Mouse (Mus musculus) heart, embryonic 15.5 days (tissue): ENCODE measurements at regions not wholly inside any gene's neighbourhood (a gene's known extent, or its start where the extent isn't known, plus 50 kb on each side); places are given as distances from the start of the nearest gene placed in this dataset.

Experiments used
- ATAC-seq: fragments of 200-750 bp; cut with Nextera tagmentation; replicated peaks from 2 replicates; pipeline ENCODE4 v1.8.0; 2017; ENCODE audit warnings: low read depth, moderate TSS enrichment; ENCODE audit not compliant: insufficient number of reproducible peaks, insufficient read depth, low FRiP score
- H3K27ac ChIP-seq: fragments of 300-500 bp; sonication (generic); 2 replicates; pipeline ENCODE4 v1.5.1; 2015; ENCODE audit warnings: mild to moderate bottlenecking, inconsistent platforms
- H3K27me3 ChIP-seq: fragments of 300-500 bp; sonication (generic); 2 replicates; pipeline ENCODE4 v1.6.1; 2015; ENCODE audit warnings: inconsistent platforms
- H3K36me3 ChIP-seq: fragments of 300-500 bp; sonication (generic); 2 replicates; pipeline ENCODE4 v1.6.1; 2015; ENCODE audit warnings: mild to moderate bottlenecking, inconsistent platforms
- H3K4me1 ChIP-seq: fragments of 300-500 bp; sonication (generic); replicated peaks from 2 replicates; pipeline ENCODE4 v1.6.1; 2015; ENCODE audit warnings: inconsistent platforms
- H3K4me2 ChIP-seq: fragments of 300-500 bp; sonication (generic); 2 replicates; pipeline ENCODE4 v1.6.1; 2015; ENCODE audit warnings: inconsistent platforms, mild to moderate bottlenecking, moderate library complexity
- H3K4me3 ChIP-seq: fragments of 300-500 bp; sonication (generic); 2 replicates; pipeline ENCODE4 v1.5.1; 2015; ENCODE audit warnings: mild to moderate bottlenecking, inconsistent platforms
- H3K9ac ChIP-seq: fragments of 300-500 bp; sonication (generic); 2 replicates; pipeline ENCODE4 v1.6.1; 2015; ENCODE audit warnings: mild to moderate bottlenecking, inconsistent platforms
- H3K9me3 ChIP-seq: fragments of 300-500 bp; sonication (generic); replicated peaks from 2 replicates; pipeline ENCODE4 v1.6.1; 2016; ENCODE audit warnings: inconsistent platforms
- WGBS: fragments of 180-500 bp; shearing (Covaris S2); methylation state at CpG from one replicate; pipeline ENCODE4 v1.1.7; 2015; ENCODE audit warnings: mixed read lengths; 5-methylcytosine and 5-hydroxymethylcytosine counted together

GRCm38 (mm10) chr2:63920997-63921396 lies 176.8 kb downstream of the Fign start:
- Histone ChIP-seq H3K9ac (no peak overlapping the region), H3K4me1 (no peaks in the 10 kb centered on the region), H3K4me2 (no peak overlapping the region), H3K36me3 (no peaks in the 10 kb centered on the region), H3K27ac (no peak overlapping the region), H3K27me3 (no peaks in the 10 kb centered on the region), H3K4me3 (no peak overlapping the region), H3K9me3 (no peaks in the 10 kb centered on the region)
- WGBS: 48% methylated on average over 3 of the region's 3 CpGs
- no peak for ATAC-seq

GRCm38 (mm10) chr2:63920019-63920418 lies 177.8 kb downstream of the Fign start:
- H3K4me3 ChIP-seq: no peak overlapping the region
- H3K27ac ChIP-seq: no peak overlapping the region
- WGBS: 86% methylated on average over 4 of the region's 4 CpGs
- no peaks in the 10 kb centered on the region for H3K9me3 ChIP-seq
- no peak overlapping the region for H3K4me2 ChIP-seq
- ATAC-seq: no peak
- H3K4me1 ChIP-seq: no peaks in the 10 kb centered on the region
- H3K9ac ChIP-seq: no peak overlapping the region
- H3K36me3 ChIP-seq: no peaks in the 10 kb centered on the region
- H3K27me3 ChIP-seq: no peaks in the 10 kb centered on the region

GRCm38 (mm10) chr2:63900644-63901043 lies 197.2 kb downstream of the Fign start:
- Histone ChIP-seq H3K27ac (no peak overlapping the region), H3K27me3 (no peaks in the 10 kb centered on the region), H3K4me3 (no peak overlapping the region), H3K9me3 (no peaks in the 10 kb centered on the region), H3K36me3 (no peaks in the 10 kb centered on the region), H3K4me1 (no peaks in the 10 kb centered on the region; the same call in 1 of the 2 replicates), H3K9ac (no peak overlapping the region), H3K4me2 (no peak overlapping the region)
- no peak for ATAC-seq

- no peak overlapping the region for H3K4me3 ChIP-seq
- ATAC-seq: no peak
Observed at GRCm38 (mm10) chr2:63878477-63878876, 219.4 kb downstream of the Fign start.

GRCm38 (mm10) chr2:63877387-63877786 lies 220.5 kb downstream of the Fign start:
- Histone ChIP-seq H3K9ac (no peak overlapping the region), H3K4me1 (peaks cover 11% of the 10 kb centered on the region), H3K27me3 (no peaks in the 10 kb centered on the region), H3K4me2 (no peak overlapping the region), H3K9me3 (no peaks in the 10 kb centered on the region), H3K36me3 (no peaks in the 10 kb centered on the region), H3K27ac (no peak overlapping the region), H3K4me3 (no peak overlapping the region)
- ATAC-seq: no peak

More at GRCm38 (mm10) chr2:63878477-63878876, 219.4 kb downstream of the Fign start:
- WGBS: 30% methylated on average over 6 of the region's 6 CpGs
- Histone ChIP-seq H3K4me1 (peaks cover 11% of the 10 kb centered on the region), H3K4me2 (0 out of 2 replicates have a peak overlapping the region, but pooled peaks have one; percentile 23), H3K9ac (no peak overlapping the region), H3K27ac (no peak overlapping the region), H3K36me3 (no peaks in the 10 kb centered on the region), H3K9me3 (no peaks in the 10 kb centered on the region), H3K27me3 (no peaks in the 10 kb centered on the region)

GRCm38 (mm10) chr2:63876375-63876774 lies 221.5 kb downstream of the Fign start:
- 18% methylated on average over 3 of the region's 3 CpGs for WGBS
- Histone ChIP-seq H3K4me2 (no peak overlapping the region), H3K4me3 (no peak overlapping the region), H3K9me3 (no peaks in the 10 kb centered on the region), H3K36me3 (no peaks in the 10 kb centered on the region), H3K9ac (no peak overlapping the region), H3K27me3 (no peaks in the 10 kb centered on the region), H3K4me1 (peaks cover 11% of the 10 kb centered on the region), H3K27ac (no peak overlapping the region)
- ATAC-seq: no peak

- H3K9me3 ChIP-seq: no peaks in the 10 kb centered on the region
- H3K9ac ChIP-seq: no peak overlapping the region
- no peak for ATAC-seq
Observed at GRCm38 (mm10) chr2:63875101-63875500, 222.7 kb downstream of the Fign start.

GRCm38 (mm10) chr2:63866524-63866923 lies 231.3 kb downstream of the Fign start:
- Histone ChIP-seq H3K9ac (no peak overlapping the region), H3K9me3 (no peaks in the 10 kb centered on the region), H3K27me3 (no peaks in the 10 kb centered on the region), H3K36me3 (no peaks in the 10 kb centered on the region), H3K4me1 (no peaks in the 10 kb centered on the region; the same call in 1 of the 2 replicates), H3K27ac (no peak overlapping the region), H3K4me3 (no peak overlapping the region), H3K4me2 (no peak overlapping the region)
- WGBS: 50% methylated on average over 8 of the region's 8 CpGs
- no peak for ATAC-seq

More at GRCm38 (mm10) chr2:63875101-63875500, 222.7 kb downstream of the Fign start:
- Histone ChIP-seq H3K4me1 (peaks cover 11% of the 10 kb centered on the region), H3K4me3 (no peak overlapping the region), H3K27ac (no peak overlapping the region), H3K36me3 (no peaks in the 10 kb centered on the region), H3K27me3 (no peaks in the 10 kb centered on the region), H3K4me2 (no peak overlapping the region)
- WGBS: 41% methylated on average over 4 of the region's 4 CpGs

- no peaks in the 10 kb centered on the region for H3K27me3 ChIP-seq
- H3K4me2 ChIP-seq: no peak overlapping the region
- no peak overlapping the region for H3K9ac ChIP-seq
- H3K27ac ChIP-seq: no peak overlapping the region
- no peak overlapping the region for H3K4me3 ChIP-seq
- ATAC-seq: no peak
- no peaks in the 10 kb centered on the region; the same call in 1 of the 2 replicates for H3K4me1 ChIP-seq
- 84% methylated on average over 3 of the region's 3 CpGs for WGBS
- H3K36me3 ChIP-seq: no peaks in the 10 kb centered on the region
- H3K9me3 ChIP-seq: no peaks in the 10 kb centered on the region
Observed at GRCm38 (mm10) chr2:63861821-63862220, 236.0 kb downstream of the Fign start.

GRCm38 (mm10) chr2:63856462-63857054 lies 241.3 kb downstream of the Fign start:
- ATAC-seq: no peak
- Histone ChIP-seq H3K27ac (no peak overlapping the region), H3K36me3 (no peaks in the 10 kb centered on the region), H3K27me3 (no peaks in the 10 kb centered on the region), H3K9ac (no peak overlapping the region), H3K4me3 (no peak overlapping the region), H3K9me3 (no peaks in the 10 kb centered on the region), H3K4me2 (no peak overlapping the region), H3K4me1 (peaks cover 8% of the 10 kb centered on the region)
- 54% methylated on average over 11 of the region's 11 CpGs for WGBS

- no peak overlapping the region for H3K4me2 ChIP-seq
- H3K4me3 ChIP-seq: no peak overlapping the region
- no peak overlapping the region for H3K9ac ChIP-seq
- H3K36me3 ChIP-seq: no peaks in the 10 kb centered on the region
- 86% methylated on average over 5 of the region's 5 CpGs for WGBS
- H3K4me1 ChIP-seq: peaks cover 8% of the 10 kb centered on the region
- no peak for ATAC-seq
- no peaks in the 10 kb centered on the region for H3K9me3 ChIP-seq
- no peaks in the 10 kb centered on the region for H3K27me3 ChIP-seq
- no peak overlapping the region for H3K27ac ChIP-seq
Observed at GRCm38 (mm10) chr2:63855476-63855875, 242.4 kb downstream of the Fign start.

- H3K27me3 ChIP-seq: no peaks in the 10 kb centered on the region
- no peak overlapping the region for H3K4me3 ChIP-seq
- no peaks in the 10 kb centered on the region for H3K36me3 ChIP-seq
- H3K4me2 ChIP-seq: no peak overlapping the region
- no peak overlapping the region for H3K9ac ChIP-seq
- 20% methylated on average over 1 of the region's 1 CpGs for WGBS
- H3K9me3 ChIP-seq: no peaks in the 10 kb centered on the region
- ATAC-seq: no peak
- peak overlapping the region; percentile 25; the same call in 1 of the 2 replicates for H3K27ac ChIP-seq
- H3K4me1 ChIP-seq: peaks cover 8% of the 10 kb centered on the region
Observed at GRCm38 (mm10) chr2:63854198-63854875, 243.5 kb downstream of the Fign start.
